Mouse (Mus musculus) E14TG2a.4 (cell line): ENCODE results near the gene Rad9b.

Experiments used
- H3K27me3 ChIP-seq: 2 replicates; pipeline ENCODE4 v1.6.1; 2014; ENCODE audit warnings: low read length, control low read depth; ENCODE audit not compliant: insufficient read depth
- H3K36me3 ChIP-seq: 2 replicates; pipeline ENCODE4 v1.6.1; 2014; ENCODE audit warnings: low read length, control low read depth; ENCODE audit not compliant: insufficient read depth
- H3K4me1 ChIP-seq: replicated peaks from 2 replicates; pipeline ENCODE4 v1.6.1; 2014; ENCODE audit warnings: low read depth, low read length, control low read depth
- H3K4me3 ChIP-seq: replicated peaks from 2 replicates; pipeline ENCODE4 v1.5.1; 2014; ENCODE audit warnings: mild to moderate bottlenecking, low read length
- H3K9me3 ChIP-seq: 2 replicates; pipeline ENCODE4 v1.6.1; 2014; ENCODE audit warnings: low read length, control low read depth
- CTCF ChIP-seq: conservative IDR thresholded peaks from 2 replicates; pipeline ENCODE4 v1.5.1; 2014; ENCODE audit warnings: low read length
- NANOG ChIP-seq: IDR thresholded peaks from 2 replicates; pipeline ENCODE4 v1.6.1; 2014; ENCODE audit warnings: borderline replicate concordance, low read length, mixed read lengths
- POU5F1 ChIP-seq: IDR thresholded peaks from 2 replicates; pipeline ENCODE4 v1.6.1; 2014; ENCODE audit warnings: low read length, borderline replicate concordance

Rad9b gene

DNA sequence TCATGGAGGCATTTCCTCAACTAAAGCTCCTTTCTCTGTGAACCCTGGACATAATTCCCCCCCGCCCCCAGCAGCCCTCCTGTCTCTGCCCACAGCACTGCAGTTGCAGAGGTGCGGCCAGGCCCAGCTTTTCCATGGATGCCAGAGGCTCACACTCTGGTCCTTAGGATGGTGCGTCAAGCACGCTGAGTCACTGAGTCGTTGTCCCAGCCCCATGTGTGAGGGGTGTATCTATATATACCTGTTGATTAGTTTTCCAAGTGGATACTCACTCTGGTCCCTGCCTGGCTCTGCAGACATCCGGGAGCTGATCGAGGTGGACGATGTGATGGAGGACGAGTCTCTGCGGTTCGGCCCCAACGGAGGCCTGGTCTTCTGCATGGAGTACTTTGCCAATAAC, 24.1 kb upstream of the Rad9b start:
- no peaks in the 10 kb centered on the region for H3K27me3 ChIP-seq
- peaks cover 59% of the 10 kb centered on the region for H3K4me1 ChIP-seq
- TF ChIP-seq CTCF, result no peak
- no peak for TF ChIP-seq POU5F1
- no peak for TF ChIP-seq NANOG
- peaks cover 84% of the 10 kb centered on the region for H3K36me3 ChIP-seq
- no peaks in the 10 kb centered on the region for H3K9me3 ChIP-seq
- no peak overlapping the region for H3K4me3 ChIP-seq

DNA sequence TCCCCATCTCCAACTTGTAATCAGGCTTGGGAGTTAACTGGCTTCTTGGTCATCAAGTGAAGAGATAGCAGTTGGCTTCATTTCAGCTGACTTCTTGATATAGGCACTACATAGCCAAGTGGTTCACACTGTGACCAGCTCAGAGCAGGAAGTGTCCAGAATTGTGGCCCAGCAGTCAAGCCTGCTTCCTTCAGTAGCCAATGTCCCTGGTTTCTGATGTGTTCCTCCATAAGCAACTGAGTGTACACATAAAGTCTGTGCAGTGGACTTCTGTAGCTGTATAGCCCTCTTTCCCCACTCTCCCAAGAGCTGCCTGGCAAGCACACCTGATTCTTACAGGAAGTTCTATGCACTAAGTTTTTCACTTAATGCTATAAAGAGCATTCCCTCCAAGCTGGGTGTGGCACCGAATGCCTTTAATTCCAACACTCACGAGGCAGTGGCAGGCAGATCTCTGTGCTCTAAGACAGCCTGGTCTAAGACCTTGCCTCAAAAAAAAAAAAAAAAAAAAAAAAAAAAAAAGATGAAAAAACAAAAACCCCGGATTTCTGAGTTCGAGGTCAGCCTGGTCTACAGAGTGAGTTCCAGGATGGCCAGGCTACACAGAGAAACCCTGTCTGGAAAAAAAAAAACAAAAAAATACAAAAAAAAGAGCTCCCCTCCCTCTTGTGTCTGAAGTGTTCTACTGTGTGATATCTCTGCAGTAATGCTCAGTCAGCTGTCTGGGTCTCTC, 23.2 kb upstream of the Rad9b start:
- no peak overlapping the region for H3K4me3 ChIP-seq
- no peaks in the 10 kb centered on the region for H3K27me3 ChIP-seq
- TF ChIP-seq NANOG, result no peak
- TF ChIP-seq CTCF, result no peak
- TF ChIP-seq POU5F1, result no peak
- H3K9me3 ChIP-seq, result no peaks in the 10 kb centered on the region
- H3K4me1 ChIP-seq, result peaks cover 61% of the 10 kb centered on the region
- H3K36me3 ChIP-seq, result peaks cover 78% of the 10 kb centered on the region

DNA sequence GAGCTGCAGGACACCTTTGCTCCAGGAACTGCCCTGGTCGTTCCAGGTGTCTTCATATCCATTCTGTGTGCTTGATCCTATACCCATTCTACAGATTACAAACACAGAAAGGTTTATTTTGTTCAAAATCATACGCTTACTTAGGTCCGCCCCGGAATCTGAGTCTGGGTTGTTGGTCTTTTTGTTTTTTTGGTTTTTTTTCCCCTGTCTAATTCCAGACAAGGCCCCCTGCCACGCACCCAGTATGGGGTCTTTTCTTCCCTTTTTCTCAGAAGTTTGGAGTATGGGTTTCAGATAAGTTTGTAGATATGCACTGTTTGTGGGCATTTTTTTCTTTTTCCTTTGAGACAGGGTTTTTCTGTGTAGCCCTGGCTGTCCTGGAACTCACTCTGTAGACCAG, 18.8 kb upstream of the Rad9b start:
- TF ChIP-seq CTCF, result no peak
- no peaks in the 10 kb centered on the region for H3K27me3 ChIP-seq
- H3K9me3 ChIP-seq, result no peaks in the 10 kb centered on the region
- peaks cover 36% of the 10 kb centered on the region for H3K4me1 ChIP-seq
- peaks cover 60% of the 10 kb centered on the region for H3K36me3 ChIP-seq
- H3K4me3 ChIP-seq, result peak overlapping the region; percentile 97

DNA sequence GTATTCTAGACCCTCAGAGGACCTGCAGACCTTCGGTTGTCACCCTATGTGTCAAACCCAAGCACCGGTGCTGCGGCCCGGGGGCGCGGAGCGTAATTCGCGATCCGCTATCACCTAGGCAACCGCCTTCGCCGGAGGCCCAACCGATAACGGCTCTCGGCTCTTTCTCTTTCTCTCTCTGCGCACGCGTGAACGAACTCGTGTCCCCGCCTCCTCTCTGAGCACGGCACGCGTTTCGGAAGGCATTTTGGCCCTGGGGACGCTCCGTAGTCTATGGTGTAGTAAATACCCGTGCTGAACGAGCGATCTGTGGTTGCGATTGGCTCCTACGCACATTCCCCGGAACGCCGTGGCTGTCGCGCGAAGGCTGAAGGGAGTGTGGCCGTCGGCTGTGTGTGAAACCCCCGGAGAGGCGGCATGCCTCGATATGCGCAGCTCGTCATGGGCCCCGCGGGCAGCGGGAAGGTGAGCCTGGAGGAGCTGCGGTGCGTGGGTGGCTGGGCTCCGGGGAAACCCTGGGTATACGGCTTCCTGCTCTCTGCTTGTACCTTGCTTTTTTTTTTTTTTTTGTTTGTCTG, 18.2 kb upstream of the Rad9b start, which contains the start of gene Fam216a:
Gene Fam216a (minus strand): TSS at position 173 of the 578 bp plus-strand sequence.
- H3K36me3 ChIP-seq, result peaks cover 66% of the 10 kb centered on the region
- H3K27me3 ChIP-seq, result no peaks in the 10 kb centered on the region

DNA sequence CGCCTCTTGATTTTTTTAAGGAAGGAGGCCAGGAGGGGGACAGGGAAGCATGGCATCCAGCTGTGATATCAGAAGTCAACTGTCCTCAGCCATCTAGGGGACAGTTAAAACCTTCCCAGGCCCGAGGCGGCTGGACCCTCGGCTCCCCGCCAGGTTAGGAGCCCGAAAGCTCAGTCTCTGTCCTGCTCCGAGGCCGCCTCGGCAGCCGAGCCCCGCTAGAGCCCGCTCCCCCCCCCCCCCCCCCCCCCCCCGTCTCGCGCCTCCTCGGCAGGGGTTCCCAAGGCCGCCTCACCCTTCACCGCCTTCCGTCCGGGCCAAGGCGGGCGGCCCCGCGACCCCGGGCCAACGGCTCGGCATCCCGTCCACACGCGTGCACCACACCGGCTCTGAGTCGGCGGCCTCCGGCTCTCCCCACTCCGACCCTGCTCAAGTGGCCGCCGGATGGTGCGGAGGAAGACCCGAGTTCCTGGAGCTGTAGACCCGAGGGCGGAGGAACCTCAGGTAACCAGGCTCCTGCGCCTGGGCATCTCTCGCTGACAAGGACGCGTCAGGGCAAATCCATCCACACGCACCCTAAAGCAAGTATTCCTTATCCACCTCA, 17.7 kb upstream of the Rad9b start, which contains the start of gene Gpn3:
Gene Gpn3 (plus strand): TSS at position 286 of the 601 bp plus-strand sequence.
- Histone ChIP-seq H3K36me3 (peaks cover 66% of the 10 kb centered on the region), H3K4me1 (peaks cover 26% of the 10 kb centered on the region)
- TF ChIP-seq CTCF (no peak), NANOG (no peak), POU5F1 (no peak)

More for the DNA sequence above, 18.2 kb upstream of the Rad9b start, which contains the start of gene Fam216a:
- no peak for TF ChIP-seq CTCF
- no peak for TF ChIP-seq POU5F1
- TF ChIP-seq NANOG, result no peak
- Histone ChIP-seq H3K4me1 (peaks cover 32% of the 10 kb centered on the region), H3K4me3 (peak within 1 kb of the TSS; percentile 97), H3K9me3 (no peaks in the 10 kb centered on the region)

DNA sequence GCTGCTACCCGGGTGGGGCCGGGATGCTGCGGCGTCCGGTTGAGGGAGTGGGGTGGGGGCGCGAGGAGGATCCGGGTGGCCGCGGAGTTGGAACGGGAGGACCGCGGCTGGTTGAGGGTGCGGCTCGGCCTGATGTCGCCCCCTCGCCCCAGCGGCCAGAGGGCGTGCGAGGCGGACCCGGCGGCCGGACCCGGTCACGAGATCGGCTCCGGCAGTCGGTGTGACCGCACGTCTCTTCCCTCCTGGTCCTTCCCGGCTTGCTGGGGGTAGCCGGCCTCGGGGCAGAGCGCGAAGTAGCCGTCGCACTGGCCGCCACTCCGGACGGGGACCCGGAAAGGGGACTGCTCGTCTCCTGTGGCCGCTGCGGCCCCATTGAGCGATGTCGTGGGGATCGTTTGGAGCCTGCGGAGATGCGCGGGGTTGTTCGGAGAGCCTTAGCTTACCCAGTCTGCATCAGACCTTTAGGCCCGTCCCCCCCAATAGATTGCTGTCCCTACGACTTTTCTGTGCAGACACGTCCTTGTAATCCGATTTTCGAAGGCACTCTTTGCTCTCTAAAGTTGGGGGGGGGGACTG, 547 bp upstream of the Rad9b start:
- H3K4me3 ChIP-seq, result peak overlapping the region; percentile 99
- H3K9me3 ChIP-seq, result no peaks in the 10 kb centered on the region
- peaks cover 25% of the 10 kb centered on the region for H3K4me1 ChIP-seq
- peaks cover 36% of the 10 kb centered on the region for H3K36me3 ChIP-seq
- no peaks in the 10 kb centered on the region for H3K27me3 ChIP-seq
- TF ChIP-seq POU5F1, result no peak
- TF ChIP-seq CTCF, result no peak
- no peak for TF ChIP-seq NANOG

More for the DNA sequence above, 17.7 kb upstream of the Rad9b start, which contains the start of gene Gpn3:
- no peaks in the 10 kb centered on the region for H3K27me3 ChIP-seq
- H3K4me3 ChIP-seq, result peak within 1 kb of the TSS; percentile 97
- H3K9me3 ChIP-seq, result no peaks in the 10 kb centered on the region

DNA sequence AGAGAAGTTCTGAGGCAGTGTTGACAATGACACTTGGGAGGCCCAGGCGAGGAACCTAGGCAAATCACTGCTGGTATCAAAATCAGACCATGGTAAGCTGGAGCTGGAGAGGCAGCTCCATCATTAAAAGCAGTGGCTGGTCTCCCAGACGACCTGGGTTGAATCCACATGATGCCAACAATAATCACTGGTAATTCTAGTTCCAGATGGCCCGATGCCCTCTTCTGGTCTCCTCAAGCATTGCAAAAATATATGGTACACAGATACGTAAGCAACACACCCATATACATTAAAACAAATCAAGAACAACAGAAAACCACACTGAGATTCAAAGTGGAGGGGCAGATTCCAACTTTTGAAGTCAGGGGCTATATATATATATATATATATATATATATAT, 8.3 kb downstream of the Rad9b start:
- no peaks in the 10 kb centered on the region for H3K9me3 ChIP-seq
- 0 out of 2 replicates have a peak, but pooled peaks have one; percentile 7 for TF ChIP-seq CTCF
- no peak for TF ChIP-seq NANOG
- H3K36me3 ChIP-seq, result peaks cover 35% of the 10 kb centered on the region
- H3K4me3 ChIP-seq, result no peak overlapping the region
- H3K27me3 ChIP-seq, result no peaks in the 10 kb centered on the region
- H3K4me1 ChIP-seq, result peaks cover 27% of the 10 kb centered on the region

DNA sequence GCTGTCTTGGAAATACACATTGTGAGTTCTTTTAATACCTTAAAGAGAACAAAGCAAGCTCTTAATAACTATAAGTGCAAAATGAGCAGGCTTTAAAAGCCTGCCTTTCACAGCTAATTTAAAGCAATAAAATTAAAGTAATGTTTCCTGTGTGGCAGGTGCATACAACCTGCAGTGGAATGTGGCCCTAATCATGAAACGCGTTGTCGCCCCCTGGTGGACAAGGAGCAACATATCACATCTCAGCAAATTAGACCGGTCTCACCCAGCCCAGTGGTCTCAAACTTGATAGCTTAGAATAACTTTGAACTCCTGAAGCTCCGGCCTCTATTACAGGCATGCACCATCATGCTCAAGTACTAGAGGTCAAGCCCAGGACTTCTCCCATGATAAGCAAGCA, 9.8 kb downstream of the Rad9b start:
- H3K4me3 ChIP-seq, result no peak overlapping the region
- H3K9me3 ChIP-seq, result no peaks in the 10 kb centered on the region
- H3K36me3 ChIP-seq, result peaks cover 42% of the 10 kb centered on the region
- TF ChIP-seq NANOG (no peak), CTCF (peak; percentile 78)
- no peaks in the 10 kb centered on the region for H3K27me3 ChIP-seq
- H3K4me1 ChIP-seq, result peaks cover 20% of the 10 kb centered on the region
